Mouse (Mus musculus) forebrain, embryonic 14.5 days (tissue): ENCODE measurements around the gene Tln2. TPM values are rescaled to one million over a fixed set of nuclear protein-coding genes. Genes with fewer than 3 reads are reported as not detected.

Experiments used
- ATAC-seq: fragments of 200-750 bp; cut with Nextera tagmentation; 2 replicates; pipeline ENCODE4 v1.8.0; 2017; ENCODE audit warnings: mild to moderate bottlenecking, moderate library complexity
- DNase-seq: peaks from one replicate; pipeline ENCODE4 v3.0.0-alpha.2; 2015; ENCODE audit warnings: low spot score
- H3K27ac ChIP-seq: fragments of 300-500 bp; sonication (generic); 2 replicates; pipeline ENCODE4 v1.5.1; 2014; ENCODE audit warnings: low read depth, mild to moderate bottlenecking, control low read depth, low read length, moderate library complexity
- H3K27me3 ChIP-seq: fragments of 300-500 bp; sonication (generic); replicated peaks from 2 replicates; pipeline ENCODE4 v1.6.1; 2014; ENCODE audit warnings: low read length, control low read depth, mixed read lengths; ENCODE audit not compliant: control insufficient read depth, insufficient read depth
- H3K36me3 ChIP-seq: fragments of 300-500 bp; sonication (generic); 2 replicates; pipeline ENCODE4 v1.6.1; 2014; ENCODE audit warnings: low read length, control low read depth; ENCODE audit not compliant: control insufficient read depth, insufficient read depth
- H3K4me1 ChIP-seq: fragments of 300-500 bp; sonication (generic); 2 replicates; pipeline ENCODE4 v1.6.1; 2014; ENCODE audit warnings: antibody characterized with exemption, low read length, control low read depth; ENCODE audit not compliant: control insufficient read depth, insufficient read depth
- H3K4me2 ChIP-seq: fragments of 300-500 bp; sonication (generic); 2 replicates; pipeline ENCODE4 v1.6.1; 2014; ENCODE audit warnings: mild to moderate bottlenecking, control low read depth, low read length
- H3K4me3 ChIP-seq: fragments of 300-500 bp; sonication (generic); 2 replicates; pipeline ENCODE4 v1.5.1; 2014; ENCODE audit warnings: low read depth, low read length, control low read depth
- H3K9ac ChIP-seq: fragments of 300-500 bp; sonication (generic); 2 replicates; pipeline ENCODE4 v1.6.1; 2014; ENCODE audit warnings: mild to moderate bottlenecking, low read length, control low read depth, moderate library complexity
- H3K9me3 ChIP-seq: fragments of 300-500 bp; sonication (generic); replicated peaks from 2 replicates; pipeline ENCODE4 v1.6.1; 2016; ENCODE audit warnings: low read length, control low read depth, mixed read lengths; ENCODE audit not compliant: control insufficient read depth
- WGBS: fragments of 180-500 bp; shearing (Covaris S2); extraction: QIAGEN DNeasy Blood & Tissue Kit; methylation state at CpG from one replicate; pipeline ENCODE4 v1.1.7; 2014; 5-methylcytosine and 5-hydroxymethylcytosine counted together
- polyA plus RNA-seq: library from polyadenylated mRNA; unstranded; fragments of >200 nt; fragmentation: Nextera tagmentation; extraction: Ambion mirVana; gene quantifications from 2 replicates; pipeline ENCODE4 v1.2.1, GENCODE M21; 2014

Gene Tln2
- 15.7 and 19.3 TPM in 2 replicates for polyA plus RNA-seq

DNA sequence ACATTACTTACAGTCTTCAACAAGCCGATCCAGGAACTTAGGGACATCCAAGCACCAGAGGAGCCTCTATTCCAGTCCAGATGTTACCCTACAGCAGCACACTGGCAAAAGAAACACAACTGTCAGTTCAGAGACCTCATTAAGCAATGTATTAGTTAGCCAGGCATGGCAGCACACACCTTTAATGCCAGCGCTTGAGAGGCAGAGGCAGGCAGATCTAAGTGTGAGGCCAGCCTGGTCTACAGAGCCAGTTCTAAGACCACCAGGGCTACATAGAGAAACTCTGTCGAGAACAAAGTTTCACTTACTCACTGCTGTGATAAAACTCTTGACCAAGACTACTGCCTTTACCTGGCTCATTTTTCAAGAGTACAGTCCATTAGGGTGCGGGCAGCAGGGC is at the start of gene Tln2:
Tln2 (minus strand) TSS at position 101 of the 400 bp plus-strand sequence.
- Histone ChIP-seq H3K4me3 (no peak within 1 kb of the TSS), H3K4me2 (no peak within 1 kb of the TSS), H3K27ac (no peak within 1 kb of the TSS), H3K9ac (no peak within 1 kb of the TSS), H3K4me1 (no peaks in the 10 kb centered on the region), H3K9me3 (no peaks in the 10 kb centered on the region), H3K36me3 (no peaks in the 10 kb centered on the region), H3K27me3 (no peaks in the 10 kb centered on the region)
- 91% methylated on average over 4 of the region's 4 CpGs for WGBS
- DNase-seq: no peak
- no peak for ATAC-seq

GRCm38 (mm10) chr9:67609226-67609625 is 49.7 kb upstream of the Tln2 start:
- DNase-seq (no peak), ATAC-seq (no peak)
- no peaks in the 10 kb centered on the region for H3K9me3 ChIP-seq
- H3K36me3 ChIP-seq: no peaks in the 10 kb centered on the region
- H3K9ac ChIP-seq: no peak overlapping the region
- 97% methylated on average over 1 of the region's 1 CpGs for WGBS
- no peak overlapping the region for H3K27ac ChIP-seq
- H3K4me3 ChIP-seq: no peak overlapping the region
- no peaks in the 10 kb centered on the region for H3K27me3 ChIP-seq
- no peak overlapping the region for H3K4me2 ChIP-seq
- no peaks in the 10 kb centered on the region for H3K4me1 ChIP-seq

DNA sequence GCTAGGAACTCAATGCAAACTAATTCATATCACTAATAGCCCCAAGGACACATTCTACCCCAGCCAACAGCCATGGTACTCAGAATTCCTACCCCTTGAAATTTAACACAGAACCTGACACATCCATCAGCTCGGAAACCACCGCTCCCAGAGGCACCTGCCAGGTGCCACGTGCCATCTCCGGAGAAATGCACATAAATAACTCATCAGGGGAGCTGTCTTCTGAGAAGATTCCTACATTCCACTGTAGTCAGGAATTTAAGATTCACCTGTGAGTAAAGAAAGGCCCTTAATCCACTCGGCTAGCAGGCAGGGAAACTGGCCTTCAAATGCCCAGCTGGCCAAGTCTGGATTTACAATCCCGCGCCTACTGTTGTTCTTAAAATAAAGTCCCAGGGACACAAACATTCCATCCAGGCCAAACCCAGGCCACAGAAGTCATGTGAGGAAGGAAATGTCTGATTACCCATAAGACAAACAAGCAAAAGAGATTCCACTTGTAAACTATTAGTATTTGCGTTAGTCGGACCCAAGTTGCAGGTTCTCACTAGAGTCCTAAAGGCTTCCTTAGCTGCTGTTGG is 48.4 kb upstream of the Tln2 start:
- WGBS: 86% methylated on average over 9 of the region's 9 CpGs
- no peak for ATAC-seq

DNA sequence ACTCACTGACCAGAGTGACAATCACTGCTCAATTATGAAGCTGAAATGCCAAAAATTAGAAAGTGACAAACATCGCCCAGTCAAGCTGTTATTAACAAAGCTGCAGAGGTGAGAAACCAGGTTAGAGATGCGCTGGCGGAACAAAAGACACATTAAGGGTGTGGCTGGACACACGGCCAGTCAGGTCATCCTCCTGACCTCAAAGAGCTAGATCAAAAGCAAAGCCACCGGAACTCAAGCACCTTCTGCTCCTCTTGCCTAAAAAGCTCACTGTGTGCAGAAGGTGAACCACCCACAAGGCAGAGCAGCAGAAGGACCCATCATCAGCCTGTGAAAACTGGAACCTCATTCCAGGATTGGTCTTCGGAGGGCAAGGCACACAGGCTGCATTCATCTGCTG is 47.8 kb upstream of the Tln2 start:
- ATAC-seq (no peak), DNase-seq (no peak)
- Histone ChIP-seq H3K9ac (no peak overlapping the region), H3K4me1 (no peaks in the 10 kb centered on the region), H3K27ac (no peak overlapping the region), H3K27me3 (no peaks in the 10 kb centered on the region), H3K4me3 (no peak overlapping the region), H3K9me3 (no peaks in the 10 kb centered on the region), H3K4me2 (no peak overlapping the region), H3K36me3 (no peaks in the 10 kb centered on the region)
- WGBS: 91% methylated on average over 6 of the region's 6 CpGs

More for the DNA sequence above, 48.4 kb upstream of the Tln2 start:
- Histone ChIP-seq H3K9me3 (no peaks in the 10 kb centered on the region), H3K4me2 (no peak overlapping the region), H3K27ac (no peak overlapping the region), H3K4me1 (no peaks in the 10 kb centered on the region), H3K27me3 (no peaks in the 10 kb centered on the region), H3K36me3 (no peaks in the 10 kb centered on the region), H3K9ac (no peak overlapping the region), H3K4me3 (no peak overlapping the region)
- no peak for DNase-seq

DNA sequence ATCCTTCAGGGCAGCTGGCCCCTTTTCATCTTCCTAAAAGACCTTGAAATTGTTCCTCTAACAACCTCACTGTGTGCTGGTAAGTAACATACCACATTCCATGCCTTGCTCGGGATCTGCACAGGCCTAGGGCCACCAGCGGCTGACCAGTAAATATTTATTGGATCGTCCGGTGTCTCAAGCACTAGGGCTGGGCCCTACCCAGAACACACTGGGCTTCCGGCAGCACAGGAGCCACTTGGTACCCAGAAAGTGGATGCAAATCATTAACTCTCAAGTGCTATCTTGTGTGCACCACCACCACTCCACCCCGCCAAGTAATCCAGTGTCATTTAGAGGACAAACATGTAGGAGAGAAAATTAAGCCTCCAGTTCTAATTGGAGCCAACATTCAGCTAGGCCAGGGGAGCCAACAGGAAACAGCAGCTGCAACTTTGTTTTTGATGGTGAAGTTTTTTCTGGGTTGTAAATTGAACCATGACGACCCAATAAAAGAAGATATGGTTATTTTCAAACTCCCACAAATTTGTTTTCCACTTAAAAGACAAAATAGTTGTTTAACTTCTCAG is 46.4 kb upstream of the Tln2 start:
- no peak for ATAC-seq
- Histone ChIP-seq H3K4me1 (no peaks in the 10 kb centered on the region), H3K27me3 (no peaks in the 10 kb centered on the region), H3K36me3 (no peaks in the 10 kb centered on the region), H3K4me2 (no peak overlapping the region), H3K9ac (no peak overlapping the region), H3K4me3 (no peak overlapping the region), H3K27ac (no peak overlapping the region), H3K9me3 (no peaks in the 10 kb centered on the region)
- DNase-seq: no peak
- whole genome bisulfite sequencing: 77% methylated on average over 7 of the region's 7 CpGs

GRCm38 (mm10) chr9:67604940-67605339 is 45.4 kb upstream of the Tln2 start:
- Histone ChIP-seq H3K9ac (no peak overlapping the region), H3K36me3 (no peaks in the 10 kb centered on the region), H3K9me3 (no peaks in the 10 kb centered on the region), H3K27ac (no peak overlapping the region), H3K4me3 (no peak overlapping the region), H3K4me1 (no peaks in the 10 kb centered on the region), H3K27me3 (no peaks in the 10 kb centered on the region), H3K4me2 (no peak overlapping the region)
- ATAC-seq: no peak
- no peak for DNase-seq

DNA sequence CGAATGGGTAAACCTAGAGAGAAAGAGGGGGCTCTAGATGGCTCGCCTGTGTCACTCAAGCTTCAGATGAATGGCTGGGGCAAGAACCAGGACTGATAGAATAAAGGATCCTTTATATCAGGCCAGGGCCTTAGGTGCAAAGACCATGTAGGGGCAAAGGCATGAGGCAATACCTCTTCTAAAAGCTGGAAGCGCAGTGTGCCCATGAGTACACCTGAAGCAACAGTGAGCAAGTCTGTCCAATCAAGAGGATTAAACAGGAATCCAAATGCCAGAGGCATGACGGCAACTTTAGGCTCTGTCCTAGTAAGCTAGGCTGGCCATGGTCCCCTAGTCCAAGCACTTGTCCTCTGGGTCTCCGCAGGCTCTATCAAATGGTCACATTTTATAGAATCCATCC is 42.8 kb upstream of the Tln2 start:
- ATAC-seq: no peak
- no peaks in the 10 kb centered on the region for H3K36me3 ChIP-seq
- no peak overlapping the region for H3K4me3 ChIP-seq
- no peak overlapping the region for H3K9ac ChIP-seq
- 84% methylated on average over 5 of the region's 5 CpGs for WGBS
- H3K27me3 ChIP-seq: no peaks in the 10 kb centered on the region
- H3K4me2 ChIP-seq: no peak overlapping the region
- H3K4me1 ChIP-seq: no peaks in the 10 kb centered on the region
- no peak overlapping the region for H3K27ac ChIP-seq
- no peak for DNase-seq
- no peaks in the 10 kb centered on the region for H3K9me3 ChIP-seq

DNA sequence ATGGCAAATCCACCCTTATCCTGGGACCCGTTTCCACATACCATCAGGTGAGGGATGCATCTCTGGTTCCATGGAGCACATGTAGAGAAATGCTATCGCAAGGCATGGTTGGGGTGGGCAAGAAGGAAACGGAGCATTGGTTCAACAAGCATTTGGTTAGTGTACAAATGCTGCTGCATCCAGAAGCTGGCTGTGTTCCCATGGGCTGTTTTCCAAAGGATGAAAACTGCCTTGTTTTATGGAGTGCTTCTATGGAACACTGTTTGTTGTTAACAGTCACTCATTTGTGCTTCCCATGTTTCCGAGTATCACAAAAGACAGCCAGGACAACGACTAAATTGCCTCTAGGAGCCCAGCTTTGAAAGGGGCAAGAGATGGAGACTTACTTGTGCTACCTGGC is 35.7 kb upstream of the Tln2 start:
- H3K27me3 ChIP-seq: no peaks in the 10 kb centered on the region
- no peaks in the 10 kb centered on the region for H3K4me1 ChIP-seq
- H3K4me2 ChIP-seq: no peak overlapping the region
- DNase-seq: no peak
- no peak overlapping the region for H3K9ac ChIP-seq
- H3K27ac ChIP-seq: no peak overlapping the region
- WGBS: 79% methylated on average over 5 of the region's 5 CpGs
- H3K9me3 ChIP-seq: no peaks in the 10 kb centered on the region
- no peaks in the 10 kb centered on the region for H3K36me3 ChIP-seq
- no peak for ATAC-seq
- H3K4me3 ChIP-seq: no peak overlapping the region

- DNase-seq (no peak), ATAC-seq (no peak)
- WGBS: 94% methylated on average over 9 of the region's 9 CpGs
- no peaks in the 10 kb centered on the region for H3K4me1 ChIP-seq
- H3K27me3 ChIP-seq: no peaks in the 10 kb centered on the region
- no peak overlapping the region for H3K4me2 ChIP-seq
- H3K4me3 ChIP-seq: no peak overlapping the region
- H3K9me3 ChIP-seq: no peaks in the 10 kb centered on the region
- H3K36me3 ChIP-seq: no peaks in the 10 kb centered on the region
- no peak overlapping the region for H3K27ac ChIP-seq
- no peak overlapping the region for H3K9ac ChIP-seq
Observed at GRCm38 (mm10) chr9:67593469-67594141, 34.1 kb upstream of the Tln2 start.
